Mouse (Mus musculus) cerebral cortex, adult 2 months (tissue): ENCODE data around the gene Col23a1.

Experiments
- WGBS: fragments of 180-500 bp; shearing (Covaris S2); methylation state at CpG from one replicate; pipeline ENCODE4 v1.1.7; 2018; 5-methylcytosine and 5-hydroxymethylcytosine counted together

The Col23a1 gene

GRCm38 (mm10) chr11:51388892-51389340, 99.2 kb downstream of the Col23a1 start:
- 81% methylated on average over 8 of the region's 8 CpGs for WGBS

- 83% methylated on average over 10 of the region's 10 CpGs for WGBS
These were observed 100.0 kb downstream of the Col23a1 start for GRCm38 (mm10) chr11:51389763-51390162.

- 78% methylated on average over 3 of the region's 3 CpGs for WGBS
These were observed 100.8 kb downstream of the Col23a1 start for GRCm38 (mm10) chr11:51390521-51390920.

GRCm38 (mm10) chr11:51391548-51391947, 101.8 kb downstream of the Col23a1 start:
- WGBS: 20% methylated on average over 4 of the region's 4 CpGs

GRCm38 (mm10) chr11:51394301-51394865, 104.7 kb downstream of the Col23a1 start:
- 92% methylated on average over 9 of the region's 9 CpGs for WGBS

GRCm38 (mm10) chr11:51396451-51396850, 106.7 kb downstream of the Col23a1 start:
- WGBS: 77% methylated on average over 2 of the region's 2 CpGs

GRCm38 (mm10) chr11:51398084-51398483, 108.4 kb downstream of the Col23a1 start:
- 73% methylated on average over 5 of the region's 5 CpGs for WGBS

- WGBS: 94% methylated on average over 11 of the region's 11 CpGs
These were observed 110.6 kb downstream of the Col23a1 start for GRCm38 (mm10) chr11:51400356-51400755.

GRCm38 (mm10) chr11:51401481-51402128, 111.9 kb downstream of the Col23a1 start:
- 50% methylated on average over 10 of the region's 10 CpGs for WGBS

- 55% methylated on average over 2 of the region's 2 CpGs for WGBS
These were observed 114.2 kb downstream of the Col23a1 start for GRCm38 (mm10) chr11:51403886-51404285.

- WGBS: 89% methylated on average over 5 of the region's 5 CpGs
These were observed 115.2 kb downstream of the Col23a1 start for GRCm38 (mm10) chr11:51404865-51405440.

- WGBS: 81% methylated on average over 8 of the region's 8 CpGs
These were observed 116.8 kb downstream of the Col23a1 start for GRCm38 (mm10) chr11:51406531-51406930.

- WGBS: 88% methylated on average over 8 of the region's 8 CpGs
These were observed 117.6 kb downstream of the Col23a1 start for GRCm38 (mm10) chr11:51407351-51407750.

- WGBS: 83% methylated on average over 12 of the region's 12 CpGs
These were observed 121.1 kb downstream of the Col23a1 start for GRCm38 (mm10) chr11:51410771-51411170.

- 57% methylated on average over 7 of the region's 7 CpGs for WGBS
These were observed 124.8 kb downstream of the Col23a1 start for GRCm38 (mm10) chr11:51414520-51414919.

GRCm38 (mm10) chr11:51415049-51415688, 125.4 kb downstream of the Col23a1 start:
- 64% methylated on average over 7 of the region's 7 CpGs for WGBS

GRCm38 (mm10) chr11:51418807-51419206, 129.1 kb downstream of the Col23a1 start:
- WGBS: 56% methylated on average over 3 of the region's 3 CpGs

GRCm38 (mm10) chr11:51421878-51422277, 132.2 kb downstream of the Col23a1 start:
- WGBS: 93% methylated on average over 2 of the region's 2 CpGs

GRCm38 (mm10) chr11:51422713-51423112, 133.0 kb downstream of the Col23a1 start:
- WGBS: 79% methylated on average over 14 of the region's 14 CpGs

- WGBS: 93% methylated on average over 3 of the region's 3 CpGs
These were observed 136.4 kb downstream of the Col23a1 start for GRCm38 (mm10) chr11:51426155-51426554.

GRCm38 (mm10) chr11:51429428-51430179, 139.9 kb downstream of the Col23a1 start:
- WGBS: 68% methylated on average over 16 of the region's 16 CpGs

GRCm38 (mm10) chr11:51430180-51430578, 140.5 kb downstream of the Col23a1 start:
- 80% methylated on average over 8 of the region's 8 CpGs for WGBS
